Mouse (Mus musculus) kidney, adult 2 months (tissue): Measurements from ENCODE around the gene Zfp687.

Source experiments
- CTCF ChIP-seq: fragments of 200-500 bp; conservative IDR thresholded peaks from 2 replicates; pipeline ENCODE4 v1.5.1; 2011; ENCODE audit warnings: low read depth, mild to moderate bottlenecking, control low read depth, low read length, moderate library complexity, mixed read lengths; ENCODE audit not compliant: insufficient read depth, insufficient read length
- POLR2A ChIP-seq: fragments of 200-500 bp; IDR thresholded peaks from one replicate; pipeline ENCODE4 v1.6.1; 2011; ENCODE audit warnings: low read depth, low read length, control low read depth

GRCm38 (mm10) chr3:95043251-95043650, 28.0 kb upstream of the Zfp687 start:
- TF ChIP-seq CTCF = no peak
- no peak for TF ChIP-seq POLR2A
